Mouse (Mus musculus): ENCODE data around the gene Mfsd10. TPM values are rescaled to one million over a fixed set of nuclear protein-coding genes. Genes with fewer than 3 reads are reported as not detected.
"Not testable (repeated sequence)": the region's sequence is repeated elsewhere in the genome, so short reads cannot be mapped to it uniquely, and the experiment has no call there.

Mfsd10 gene
- polyA plus RNA-seq, 1 experiment from 2014 or later = 99.8 TPM

- H3K4me1 ChIP-seq (ENCODE audit: control insufficient read depth, insufficient read depth, low read length) = peaks cover 10% of the 10 kb centered on the region
- no peak overlapping the region for H3K4me3 ChIP-seq (ENCODE audit: low read length)
- WGBS = 94% methylated on average over 2 of the region's 2 CpGs
- no peaks in the 10 kb centered on the region for H3K27me3 ChIP-seq (ENCODE audit: control insufficient read depth, insufficient read depth, low read length)
- ATAC-seq (replicated peaks; ENCODE audit: extremely low read depth, insufficient read depth, low FRiP score) = no peak
- H3K9ac ChIP-seq (ENCODE audit: low read length) = no peak overlapping the region
- H3K27ac ChIP-seq (ENCODE audit: low read length) = no peak overlapping the region
- no peak overlapping the region for H3K4me2 ChIP-seq (ENCODE audit: low read depth, low read length)
- peaks cover 67% of the 10 kb centered on the region for H3K36me3 ChIP-seq (ENCODE audit: control insufficient read depth, insufficient read depth)
- H3K9me3 ChIP-seq (replicated peaks; ENCODE audit: control insufficient read depth, low read length) = no peaks in the 10 kb centered on the region
Observed at GRCm38 (mm10) chr5:34632996-34633395, 4.0 kb downstream of the Mfsd10 start.

- H3K9me3 ChIP-seq (replicated peaks; ENCODE audit: control insufficient read depth, low read length) = no peaks in the 10 kb centered on the region
- ATAC-seq (replicated peaks; ENCODE audit: extremely low read depth, insufficient read depth, low FRiP score) = no peak
- H3K4me1 ChIP-seq (ENCODE audit: control insufficient read depth, insufficient read depth, low read length) = 0 out of 2 replicates have a peak, but pooled peaks cover 3% of the 10 kb centered on the region
- H3K4me2 ChIP-seq (ENCODE audit: low read depth, low read length) = no peak overlapping the region
- H3K27ac ChIP-seq (ENCODE audit: low read length) = no peak overlapping the region
- H3K4me3 ChIP-seq (ENCODE audit: low read length) = no peak overlapping the region
- H3K36me3 ChIP-seq (ENCODE audit: control insufficient read depth, insufficient read depth) = peaks cover 59% of the 10 kb centered on the region
- no peaks in the 10 kb centered on the region for H3K27me3 ChIP-seq (ENCODE audit: control insufficient read depth, insufficient read depth, low read length)
- no peak overlapping the region for H3K9ac ChIP-seq (ENCODE audit: low read length)
- WGBS = 90% methylated on average over 4 of the region's 4 CpGs
Observed at GRCm38 (mm10) chr5:34609966-34610365, 27.0 kb downstream of the Mfsd10 start.

GRCm38 (mm10) chr5:34608226-34608625, 28.8 kb downstream of the Mfsd10 start:
- no peaks in the 10 kb centered on the region for H3K27me3 ChIP-seq (ENCODE audit: control insufficient read depth, insufficient read depth, low read length)
- ATAC-seq (replicated peaks; ENCODE audit: extremely low read depth, insufficient read depth, low FRiP score) = no peak
- peaks cover 47% of the 10 kb centered on the region for H3K36me3 ChIP-seq (ENCODE audit: control insufficient read depth, insufficient read depth)
- no peak overlapping the region for H3K4me2 ChIP-seq (ENCODE audit: low read depth, low read length)
- H3K9ac ChIP-seq (ENCODE audit: low read length) = no peak overlapping the region
- no peak overlapping the region for H3K4me3 ChIP-seq (ENCODE audit: low read length)
- no peak overlapping the region for H3K27ac ChIP-seq (ENCODE audit: low read length)
- H3K9me3 ChIP-seq (replicated peaks; ENCODE audit: control insufficient read depth, low read length) = no peaks in the 10 kb centered on the region
- H3K4me1 ChIP-seq (ENCODE audit: control insufficient read depth, insufficient read depth, low read length) = 0 out of 2 replicates have a peak, but pooled peaks cover 3% of the 10 kb centered on the region
- 42% methylated on average over 3 of the region's 3 CpGs for WGBS

GRCm38 (mm10) chr5:34607100-34607880, 29.7 kb downstream of the Mfsd10 start:
- Histone ChIP-seq H3K4me2 (ENCODE audit: low read depth, low read length) (no peak overlapping the region), H3K4me3 (ENCODE audit: low read length) (no peak overlapping the region), H3K27me3 (ENCODE audit: control insufficient read depth, insufficient read depth, low read length) (no peaks in the 10 kb centered on the region), H3K27ac (ENCODE audit: low read length) (no peak overlapping the region), H3K4me1 (ENCODE audit: control insufficient read depth, insufficient read depth, low read length) (0 out of 2 replicates have a peak, but pooled peaks cover 3% of the 10 kb centered on the region), H3K9me3 (replicated peaks; ENCODE audit: control insufficient read depth, low read length) (no peaks in the 10 kb centered on the region), H3K9ac (ENCODE audit: low read length) (no peak overlapping the region), H3K36me3 (ENCODE audit: control insufficient read depth, insufficient read depth) (peaks cover 43% of the 10 kb centered on the region)
- WGBS = 75% methylated on average over 8 of the region's 8 CpGs
- no peak for ATAC-seq (replicated peaks; ENCODE audit: extremely low read depth, insufficient read depth, low FRiP score)

GRCm38 (mm10) chr5:34604576-34604975, 32.4 kb downstream of the Mfsd10 start:
- no peak for ATAC-seq (replicated peaks; ENCODE audit: extremely low read depth, insufficient read depth, low FRiP score)
- Histone ChIP-seq H3K9me3 (replicated peaks; ENCODE audit: control insufficient read depth, low read length) (no peaks in the 10 kb centered on the region), H3K9ac (ENCODE audit: low read length) (no peak overlapping the region), H3K4me2 (ENCODE audit: low read depth, low read length) (no peak overlapping the region), H3K4me1 (ENCODE audit: control insufficient read depth, insufficient read depth, low read length) (0 out of 2 replicates have a peak, but pooled peaks cover 3% of the 10 kb centered on the region), H3K36me3 (ENCODE audit: control insufficient read depth, insufficient read depth) (peaks cover 28% of the 10 kb centered on the region), H3K27ac (ENCODE audit: low read length) (no peak overlapping the region), H3K4me3 (ENCODE audit: low read length) (no peak overlapping the region), H3K27me3 (ENCODE audit: control insufficient read depth, insufficient read depth, low read length) (no peaks in the 10 kb centered on the region)
- 81% methylated on average over 5 of the region's 5 CpGs for WGBS

GRCm38 (mm10) chr5:34593202-34593727, 43.7 kb downstream of the Mfsd10 start:
- Histone ChIP-seq H3K4me3 (ENCODE audit: low read length) (no peak overlapping the region), H3K9ac (ENCODE audit: low read length) (no peak overlapping the region), H3K27ac (ENCODE audit: low read length) (no peak overlapping the region), H3K4me1 (ENCODE audit: control insufficient read depth, insufficient read depth, low read length) (peaks cover 2% of the 10 kb centered on the region), H3K27me3 (ENCODE audit: control insufficient read depth, insufficient read depth, low read length) (no peaks in the 10 kb centered on the region), H3K9me3 (replicated peaks; ENCODE audit: control insufficient read depth, low read length) (no peaks in the 10 kb centered on the region), H3K4me2 (ENCODE audit: low read depth, low read length) (no peak overlapping the region), H3K36me3 (ENCODE audit: control insufficient read depth, insufficient read depth) (no peaks in the 10 kb centered on the region)
- ATAC-seq (replicated peaks; ENCODE audit: extremely low read depth, insufficient read depth, low FRiP score) = no peak
- WGBS = 93% methylated on average over 9 of the region's 9 CpGs

GRCm38 (mm10) chr5:34592666-34593065, 44.3 kb downstream of the Mfsd10 start:
- Histone ChIP-seq H3K4me3 (ENCODE audit: low read length) (no peak overlapping the region), H3K9ac (ENCODE audit: low read length) (no peak overlapping the region), H3K27ac (ENCODE audit: low read length) (no peak overlapping the region), H3K4me1 (ENCODE audit: control insufficient read depth, insufficient read depth, low read length) (peaks cover 2% of the 10 kb centered on the region), H3K36me3 (ENCODE audit: control insufficient read depth, insufficient read depth) (no peaks in the 10 kb centered on the region), H3K27me3 (ENCODE audit: control insufficient read depth, insufficient read depth, low read length) (no peaks in the 10 kb centered on the region), H3K9me3 (replicated peaks; ENCODE audit: control insufficient read depth, low read length) (no peaks in the 10 kb centered on the region), H3K4me2 (ENCODE audit: low read depth, low read length) (no peak overlapping the region)
- 85% methylated on average over 6 of the region's 6 CpGs for WGBS
- ATAC-seq (replicated peaks; ENCODE audit: extremely low read depth, insufficient read depth, low FRiP score) = no peak

- not testable (repeated sequence) for ATAC-seq (replicated peaks; ENCODE audit: extremely low read depth, insufficient read depth, low FRiP score)
- 95% methylated on average over 5 of the region's 5 CpGs for WGBS
Observed at GRCm38 (mm10) chr5:34592224-34592623, 44.8 kb downstream of the Mfsd10 start.

GRCm38 (mm10) chr5:34591388-34592004, 45.5 kb downstream of the Mfsd10 start:
- Histone ChIP-seq H3K4me2 (ENCODE audit: low read depth, low read length) (no peak overlapping the region), H3K27me3 (ENCODE audit: control insufficient read depth, insufficient read depth, low read length) (no peaks in the 10 kb centered on the region), H3K27ac (ENCODE audit: low read length) (no peak overlapping the region), H3K4me3 (ENCODE audit: low read length) (no peak overlapping the region), H3K4me1 (ENCODE audit: control insufficient read depth, insufficient read depth, low read length) (peaks cover 5% of the 10 kb centered on the region), H3K9me3 (replicated peaks; ENCODE audit: control insufficient read depth, low read length) (no peaks in the 10 kb centered on the region), H3K9ac (ENCODE audit: low read length) (no peak overlapping the region), H3K36me3 (ENCODE audit: control insufficient read depth, insufficient read depth) (no peaks in the 10 kb centered on the region)
- no peak for ATAC-seq (replicated peaks; ENCODE audit: extremely low read depth, insufficient read depth, low FRiP score)
- WGBS = 76% methylated on average over 5 of the region's 5 CpGs

More at GRCm38 (mm10) chr5:34592224-34592623, 44.8 kb downstream of the Mfsd10 start:
- H3K4me2 ChIP-seq (ENCODE audit: low read depth, low read length); H3K36me3 ChIP-seq (ENCODE audit: control insufficient read depth, insufficient read depth); H3K4me1 ChIP-seq (ENCODE audit: control insufficient read depth, insufficient read depth, low read length); H3K4me3 ChIP-seq (ENCODE audit: low read length); H3K27me3 ChIP-seq (ENCODE audit: control insufficient read depth, insufficient read depth, low read length); H3K27ac ChIP-seq (ENCODE audit: low read length); H3K9ac ChIP-seq (ENCODE audit: low read length); H3K9me3 ChIP-seq (replicated peaks; ENCODE audit: control insufficient read depth, low read length): not testable (repeated sequence)

All from heart, embryonic 16.5 days (tissue).